Mouse (Mus musculus): ENCODE data around the gene Supt4a.

DNA sequence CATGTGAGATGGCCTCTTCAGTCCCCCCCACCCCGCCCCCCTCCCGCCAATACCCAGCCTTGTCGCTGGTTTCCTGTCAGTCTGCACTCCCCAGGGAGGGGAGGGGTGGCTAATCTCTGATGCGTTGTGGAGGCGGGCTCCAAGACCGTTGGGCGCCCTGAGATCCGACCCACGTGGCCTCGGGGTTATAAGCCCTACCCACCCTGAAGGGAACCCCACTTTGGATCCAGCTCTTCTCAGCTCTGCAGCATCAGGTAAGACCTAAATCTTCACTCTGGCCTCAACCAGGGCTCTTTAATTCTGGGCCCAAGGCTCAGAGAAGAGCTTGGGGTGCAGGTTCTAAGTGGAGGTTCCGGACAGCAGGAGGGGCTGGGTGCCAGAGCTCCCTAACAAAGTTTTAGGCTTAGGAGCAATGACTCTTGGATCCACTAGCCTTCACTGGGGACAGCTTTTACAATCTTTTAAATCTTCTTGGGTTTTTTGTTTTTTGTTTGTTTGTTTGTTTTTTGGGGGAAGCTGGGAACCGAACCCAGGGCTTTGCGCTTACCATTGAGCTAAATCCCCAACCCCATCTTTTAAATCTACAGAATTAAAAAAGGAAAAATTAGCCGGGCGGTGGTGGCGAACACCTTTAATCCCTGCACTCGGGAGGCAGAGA, 18.1 kb downstream of the Supt4a start:
- TF ChIP-seq FLI1 (IDR thresholded peaks at IDR 0.05; ENCODE audit: low read length) (no peak), GATA1 (IDR thresholded peaks at IDR 0.05; ENCODE audit: borderline replicate concordance, low read length) (no peak)

Measured in megakaryocyte, embryonic 14.5 days (primary cell).